Mouse (Mus musculus) adrenal gland, adult (tissue): ENCODE data around the gene Cntn4.

ENCODE experiments used
- DNase-seq, 2 experiments: peaks; one replicate each; pipeline ENCODE4 v3.0.0; 2022 to 2023; ENCODE audit warnings: low spot score in 1 of 2; ENCODE audit not compliant: inconsistent age in 2 of 2

Gene Cntn4

GRCm38 (mm10) chr6:106747804-106748203 lies 1070.3 kb downstream of the Cntn4 start:
- DNase-seq = no peak
